Mouse (Mus musculus): Measurements from ENCODE around the gene Spdye4a. TPM values are rescaled to one million over a fixed set of nuclear protein-coding genes. Genes with fewer than 3 reads are reported as not detected.
A peak's percentile ranks its signal among the peaks of the same experiment; 100 is the strongest.
"Not testable (repeated sequence)": the region's sequence is repeated elsewhere in the genome, so short reads cannot be mapped to it uniquely, and the experiment has no call there.

Spdye4a gene
- polyA plus RNA-seq, 1 experiment = not detected

- TF ChIP-seq CTCF (IDR thresholded peaks at IDR 0.05; ENCODE audit: insufficient read depth, low read length) (no peak), POLR2A (IDR thresholded peaks at IDR 0.05; ENCODE audit: borderline replicate concordance, extremely low read depth, low read depth, low read length) (no peak)
- WGBS = 66% methylated on average over 6 of the region's 6 CpGs
- DNase-seq = no peak
- H3K4me3 ChIP-seq (replicated peaks; ENCODE audit: extremely low read depth, low read depth, low read length) = no peak overlapping the region
- no peaks in the 10 kb centered on the region; the same call in 1 of the 2 replicates for H3K4me1 ChIP-seq (ENCODE audit: control insufficient read depth, insufficient read depth, low read length)
Observed at GRCm38 (mm10) chr5:143252039-143252438, 25.3 kb upstream of the Spdye4a start.

- H3K4me3 ChIP-seq (replicated peaks; ENCODE audit: extremely low read depth, low read depth, low read length) = no peak overlapping the region
- no peaks in the 10 kb centered on the region for H3K4me1 ChIP-seq (ENCODE audit: control insufficient read depth, insufficient read depth, low read length)
- no peak for TF ChIP-seq POLR2A (IDR thresholded peaks at IDR 0.05; ENCODE audit: borderline replicate concordance, extremely low read depth, low read depth, low read length)
- no peak for TF ChIP-seq CTCF (IDR thresholded peaks at IDR 0.05; ENCODE audit: insufficient read depth, low read length)
- 97% methylated on average over 26 of the region's 26 CpGs for WGBS
- no peak for DNase-seq
Observed at GRCm38 (mm10) chr5:143244926-143245325, 18.2 kb upstream of the Spdye4a start.

GRCm38 (mm10) chr5:143236036-143236435, 9.3 kb upstream of the Spdye4a start:
- peaks cover 6% of the 10 kb centered on the region; the same call in 1 of the 2 replicates for H3K4me1 ChIP-seq (ENCODE audit: control insufficient read depth, insufficient read depth, low read length)
- TF ChIP-seq CTCF (IDR thresholded peaks at IDR 0.05; ENCODE audit: insufficient read depth, low read length) (no peak), POLR2A (IDR thresholded peaks at IDR 0.05; ENCODE audit: borderline replicate concordance, extremely low read depth, low read depth, low read length) (no peak)
- H3K4me3 ChIP-seq (replicated peaks; ENCODE audit: extremely low read depth, low read depth, low read length) = peak overlapping the region; percentile 4
- 25% methylated on average over 9 of the region's 9 CpGs for WGBS
- no peak for DNase-seq

DNA sequence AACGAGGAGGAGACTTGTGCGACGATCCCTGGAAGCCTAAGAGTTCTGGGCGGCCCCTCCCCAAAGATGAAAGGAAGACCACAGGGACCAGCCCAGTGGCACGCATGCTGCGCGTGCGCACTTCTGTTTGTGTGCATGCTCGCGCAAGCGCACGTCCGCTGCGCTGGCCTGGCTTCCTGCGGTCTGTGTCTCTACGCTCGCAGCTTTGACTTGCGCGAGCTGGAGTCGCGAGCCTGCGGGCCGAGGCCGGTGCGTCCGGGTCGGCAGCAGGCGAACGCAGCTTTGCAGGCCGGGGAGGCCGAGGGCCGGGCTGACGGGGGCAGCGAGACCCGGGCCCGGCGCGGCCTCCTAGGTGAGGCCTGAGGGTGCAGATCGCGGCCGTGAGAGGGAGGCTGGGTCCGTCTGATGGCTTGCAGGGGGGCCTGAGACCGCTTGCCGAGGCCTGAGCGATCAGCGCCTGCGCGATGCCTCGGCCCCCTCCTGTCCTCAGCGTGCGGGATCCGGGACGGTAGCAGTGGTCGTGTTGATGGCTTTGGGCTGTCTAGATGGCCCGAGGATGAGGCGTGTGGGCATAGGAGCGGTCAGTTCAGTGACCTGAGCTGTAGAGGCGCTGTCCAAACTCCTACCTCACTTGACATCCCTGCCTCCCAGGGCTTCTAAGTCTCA, 8.5 kb upstream of the Spdye4a start, which contains the start of gene Zfp12:
Zfp12 (plus strand) TSS at position 136 of the 666 bp plus-strand sequence.
- DNase-seq = peak; percentile 90
- WGBS = under 1% methylated on average over 58 of the region's 58 CpGs
- peak within 1 kb of the TSS; percentile 68 for H3K4me3 ChIP-seq (replicated peaks; ENCODE audit: extremely low read depth, low read depth, low read length)
- peak; percentile 88 for TF ChIP-seq POLR2A (IDR thresholded peaks at IDR 0.05; ENCODE audit: borderline replicate concordance, extremely low read depth, low read depth, low read length)
- TF ChIP-seq CTCF (IDR thresholded peaks at IDR 0.05; ENCODE audit: insufficient read depth, low read length) = peak; percentile 42; the same call in 1 of the 2 replicates
- H3K4me1 ChIP-seq (ENCODE audit: control insufficient read depth, insufficient read depth, low read length) = peaks cover 6% of the 10 kb centered on the region; the same call in 1 of the 2 replicates

- Histone ChIP-seq H3K4me3 (replicated peaks; ENCODE audit: extremely low read depth, low read depth, low read length) (no peak overlapping the region), H3K4me1 (ENCODE audit: control insufficient read depth, insufficient read depth, low read length) (no peaks in the 10 kb centered on the region)
- no peak for TF ChIP-seq CTCF (IDR thresholded peaks at IDR 0.05; ENCODE audit: insufficient read depth, low read length)
- no peak for TF ChIP-seq POLR2A (IDR thresholded peaks at IDR 0.05; ENCODE audit: borderline replicate concordance, extremely low read depth, low read depth, low read length)
- WGBS = 59% methylated on average over 1 of the region's 1 CpGs
- no peak for DNase-seq
Observed at GRCm38 (mm10) chr5:143222287-143222686, 4.4 kb downstream of the Spdye4a start.

DNA sequence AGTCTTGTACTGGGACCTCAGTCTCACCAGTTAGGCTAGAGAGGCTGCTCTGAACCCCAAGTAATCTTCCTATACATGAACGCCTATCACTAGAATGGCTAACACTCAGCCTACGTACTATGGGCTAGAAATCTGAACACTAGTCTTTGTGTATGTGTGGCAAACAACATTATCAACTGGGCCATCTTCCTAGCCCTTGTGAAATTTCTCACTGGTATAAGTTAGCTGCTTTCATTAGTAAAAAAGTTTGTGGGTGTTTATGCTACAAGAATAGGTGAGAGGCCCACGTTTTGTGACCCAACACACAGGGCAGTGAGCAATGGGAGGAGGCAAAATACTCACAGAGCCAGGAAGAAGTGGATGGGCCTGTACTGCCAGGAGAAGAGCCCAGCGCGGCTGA, 5.7 kb downstream of the Spdye4a start:
- WGBS = 75% methylated on average over 5 of the region's 5 CpGs
- Histone ChIP-seq H3K4me1 (ENCODE audit: control insufficient read depth, insufficient read depth, low read length) (no peaks in the 10 kb centered on the region), H3K4me3 (replicated peaks; ENCODE audit: extremely low read depth, low read depth, low read length) (no peak overlapping the region)
- DNase-seq = no peak
- TF ChIP-seq CTCF (IDR thresholded peaks at IDR 0.05; ENCODE audit: insufficient read depth, low read length) = no peak
- TF ChIP-seq POLR2A (IDR thresholded peaks at IDR 0.05; ENCODE audit: borderline replicate concordance, extremely low read depth, low read depth, low read length) = no peak

- TF ChIP-seq CTCF (IDR thresholded peaks at IDR 0.05; ENCODE audit: insufficient read depth, low read length) = no peak
- no peak for TF ChIP-seq POLR2A (IDR thresholded peaks at IDR 0.05; ENCODE audit: borderline replicate concordance, extremely low read depth, low read depth, low read length)
- 79% methylated on average over 2 of the region's 2 CpGs for WGBS
- DNase-seq = no peak
- H3K4me3 ChIP-seq (replicated peaks; ENCODE audit: extremely low read depth, low read depth, low read length) = no peak overlapping the region
- H3K4me1 ChIP-seq (ENCODE audit: control insufficient read depth, insufficient read depth, low read length) = no peaks in the 10 kb centered on the region
Observed at GRCm38 (mm10) chr5:143213832-143214231, 12.9 kb downstream of the Spdye4a start.

DNA sequence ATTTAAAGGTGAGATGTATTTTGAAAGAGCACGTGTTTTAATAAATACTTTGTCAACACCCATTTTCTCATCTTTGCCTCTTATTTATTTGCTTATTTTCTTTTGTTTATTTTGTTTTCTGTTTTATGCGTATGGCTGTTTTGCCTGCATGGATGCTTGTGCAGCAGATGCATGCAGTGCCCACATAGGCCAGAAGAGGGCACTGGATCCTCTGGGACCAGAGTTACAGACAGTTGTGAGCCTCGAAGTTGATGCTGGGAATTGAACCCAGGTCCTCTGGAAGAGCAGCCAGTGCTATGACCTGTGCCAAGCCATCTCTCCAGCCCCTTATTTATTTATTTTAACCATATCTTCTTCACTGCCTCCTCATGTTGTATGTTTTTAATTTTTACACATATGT, 21.7 kb downstream of the Spdye4a start:
- Histone ChIP-seq H3K4me1 (ENCODE audit: control insufficient read depth, insufficient read depth, low read length) (no peaks in the 10 kb centered on the region), H3K4me3 (replicated peaks; ENCODE audit: extremely low read depth, low read depth, low read length) (no peak overlapping the region)
- DNase-seq = no peak
- 63% methylated on average over 3 of the region's 3 CpGs for WGBS
- TF ChIP-seq CTCF (IDR thresholded peaks at IDR 0.05; ENCODE audit: insufficient read depth, low read length) (peak; percentile 24; the same call in 1 of the 2 replicates), POLR2A (IDR thresholded peaks at IDR 0.05; ENCODE audit: borderline replicate concordance, extremely low read depth, low read depth, low read length) (no peak)

DNA sequence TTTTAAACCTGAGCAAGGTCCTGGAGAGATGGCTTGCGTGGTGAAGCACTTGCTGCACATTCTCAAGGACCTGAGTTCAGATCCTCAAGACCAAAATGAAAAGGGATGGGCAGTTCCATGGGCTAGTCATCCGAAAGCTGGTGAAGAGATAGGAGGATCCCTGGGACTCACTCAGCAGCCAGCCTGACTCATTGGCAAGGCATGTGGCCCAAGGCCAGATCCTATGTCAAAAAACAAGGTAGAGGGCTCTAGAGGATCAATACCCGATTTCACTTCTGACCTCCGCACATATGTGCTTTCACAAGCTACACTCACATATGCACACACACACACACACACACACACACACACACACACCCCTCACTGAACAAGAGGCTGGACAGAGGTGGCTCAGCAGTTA, 30.2 kb downstream of the Spdye4a start:
- WGBS = 78% methylated on average over 4 of the region's 4 CpGs
- Histone ChIP-seq H3K4me1 (ENCODE audit: control insufficient read depth, insufficient read depth, low read length) (no peaks in the 10 kb centered on the region), H3K4me3 (replicated peaks; ENCODE audit: extremely low read depth, low read depth, low read length) (no peak overlapping the region)
- TF ChIP-seq POLR2A (IDR thresholded peaks at IDR 0.05; ENCODE audit: borderline replicate concordance, extremely low read depth, low read depth, low read length) (no peak), CTCF (IDR thresholded peaks at IDR 0.05; ENCODE audit: insufficient read depth, low read length) (no peak)
- DNase-seq = no peak

- DNase-seq = no peak
- 69% methylated on average over 2 of the region's 2 CpGs for WGBS
- TF ChIP-seq POLR2A (IDR thresholded peaks at IDR 0.05; ENCODE audit: borderline replicate concordance, extremely low read depth, low read depth, low read length) (no peak), CTCF (IDR thresholded peaks at IDR 0.05; ENCODE audit: insufficient read depth, low read length) (no peak)
- H3K4me3 ChIP-seq (replicated peaks; ENCODE audit: extremely low read depth, low read depth, low read length) = no peak overlapping the region
- H3K4me1 ChIP-seq (ENCODE audit: control insufficient read depth, insufficient read depth, low read length) = no peaks in the 10 kb centered on the region
Observed at GRCm38 (mm10) chr5:143195166-143195565, 31.5 kb downstream of the Spdye4a start.

DNA sequence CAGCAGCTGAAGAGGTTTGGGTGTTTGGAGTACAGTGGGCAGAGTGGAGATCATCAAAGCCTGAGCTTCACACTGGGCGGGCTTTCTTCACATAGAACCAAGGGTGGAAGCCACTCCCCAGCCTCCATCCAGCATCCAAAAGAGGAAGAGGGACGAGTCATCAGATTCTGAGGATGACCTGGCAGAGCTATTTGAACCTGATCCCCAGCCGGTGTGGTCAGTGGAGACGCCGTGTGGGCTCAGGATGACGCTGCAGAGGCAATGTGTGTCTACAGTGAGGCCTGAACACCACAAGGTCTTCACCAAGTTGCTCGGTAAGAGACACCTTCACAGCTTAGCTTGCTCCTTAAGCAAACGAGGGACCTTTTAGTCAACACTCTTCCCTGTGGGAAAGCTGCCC, 31.9 kb downstream of the Spdye4a start:
- WGBS = 48% methylated on average over 8 of the region's 8 CpGs
- H3K4me1 ChIP-seq (ENCODE audit: control insufficient read depth, insufficient read depth, low read length); H3K4me3 ChIP-seq (replicated peaks; ENCODE audit: extremely low read depth, low read depth, low read length); DNase-seq: not testable (repeated sequence)
